ENCODE assay signal across 10 mouse cellular contexts in the genomic region with DNA sequence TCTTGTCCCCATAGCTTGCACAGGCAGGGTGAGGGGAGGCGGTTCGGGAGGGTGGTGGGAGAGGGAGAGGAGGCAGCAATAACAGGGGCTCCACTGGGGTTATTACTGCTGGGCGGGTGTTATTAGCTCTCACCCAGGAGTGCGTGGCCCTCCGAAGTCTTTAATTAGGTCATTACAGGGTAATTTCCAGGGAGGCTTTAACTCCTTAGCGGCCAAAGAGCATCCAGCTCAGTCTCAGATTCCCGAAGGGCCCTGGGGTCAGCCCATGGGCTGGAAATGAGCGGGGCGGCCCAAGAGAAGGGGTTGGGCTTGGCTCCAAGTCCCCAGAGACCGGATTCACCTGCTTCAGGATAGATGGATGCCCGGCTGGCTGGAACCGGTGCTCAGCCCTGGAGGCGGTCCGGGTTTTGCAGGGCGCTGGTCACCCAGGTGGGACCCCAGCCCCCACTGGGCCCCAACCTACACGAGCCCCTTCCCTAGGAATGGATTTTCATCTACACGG. TPM values are rescaled to one million over a fixed set of nuclear protein-coding genes. Genes with fewer than 3 reads are reported as not detected.
DNase-seq lines count a peak whose midpoint lies in the region; ATAC-seq and TF ChIP-seq lines count a peak whose summit lies in the region.
"Had no signal": no experiment of that assay in that cellular context is flagged by ENCODE, and none has a peak within 500 bp of the region (broad histone marks: within the 10 kb centered on the region; RNA-seq: fewer than 3 reads in every experiment).

No protein-coding gene starts in this region.

- peak; percentile 50 for DNase-seq in embryo, embryonic 10.5 days (ENCODE audit: low spot score)
- no peak for DNase-seq in embryo, embryonic 10 days (ENCODE audit: low spot score)
- DNase-seq in ES-E14 (ENCODE audit: low read depth, low spot score) = no peak
- no peak for DNase-seq in T-cell, adult 2 months (ENCODE audit: low spot score)
- DNase-seq in urinary bladder, postnatal 10 days (ENCODE audit: low spot score) = no peak
- no peak for DNase-seq in adipocyte (ENCODE audit: low spot score)
- DNase-seq: heart, postnatal 4 days had no signal

- no peak overlapping the region for H3K9ac ChIP-seq in ES-E14 (ENCODE audit: insufficient read depth, low read depth, low read length, poor library complexity, severe bottlenecking)
- H3K9ac ChIP-seq in forebrain, embryonic 16.5 days (replicated peaks; ENCODE audit: low read depth, low read length) = peak overlapping the region; percentile 64
- H3K9ac ChIP-seq in liver, embryonic 15.5 days = no peak overlapping the region

- peak overlapping the region; percentile 84 for H3K4me2 ChIP-seq in forebrain, embryonic 16.5 days (ENCODE audit: low read length)
- peak overlapping the region; percentile 38; the same call in 1 of the 2 replicates for H3K4me2 ChIP-seq in liver, embryonic 15.5 days

- H3K9me3 ChIP-seq in ES-E14 (ENCODE audit: control insufficient read depth, insufficient read depth, low read depth, low read length) = no peaks in the 10 kb centered on the region
- no peaks in the 10 kb centered on the region for H3K9me3 ChIP-seq in forebrain, embryonic 16.5 days (ENCODE audit: control insufficient read depth, low read length)
- H3K9me3 ChIP-seq in liver, embryonic 15.5 days (replicated peaks) = no peaks in the 10 kb centered on the region

- 3% methylated on average over 17 of the region's 17 CpGs for WGBS in forebrain, embryonic 16.5 days
- WGBS in liver, embryonic 15.5 days (ENCODE audit: insufficient replicate concordance) = 9% methylated on average over 17 of the region's 17 CpGs

- peaks cover 22% of the 10 kb centered on the region for H3K27me3 ChIP-seq in forebrain, embryonic 16.5 days (replicated peaks; ENCODE audit: control insufficient read depth, insufficient read depth, low read length)
- peaks cover 74% of the 10 kb centered on the region for H3K27me3 ChIP-seq in liver, embryonic 15.5 days

- peaks cover 0 to 4% of the 10 kb centered on the region in 2 experiments; a peak in 1 of 4 replicates for H3K4me1 ChIP-seq in ES-E14 (ENCODE audit: control insufficient read depth in 2 of 2, insufficient read depth in 2 of 2, low read length in 2 of 2, poor library complexity in 1 of 2)
- peaks cover 22% of the 10 kb centered on the region for H3K4me1 ChIP-seq in forebrain, embryonic 16.5 days (replicated peaks; ENCODE audit: control insufficient read depth, insufficient read depth, low read length)
- no peaks in the 10 kb centered on the region for H3K4me1 ChIP-seq in liver, embryonic 15.5 days (replicated peaks)

- H3K4me3 ChIP-seq in ES-E14 (ENCODE audit: insufficient read depth in 1 of 2, low read depth in 1 of 2, low read length in 2 of 2, poor library complexity in 1 of 2, severe bottlenecking in 1 of 2) = peak overlapping the region; percentile 28 to 49
- H3K4me3 ChIP-seq in forebrain, embryonic 16.5 days (replicated peaks; ENCODE audit: low read length) = peak overlapping the region; percentile 49
- no peak overlapping the region for H3K4me3 ChIP-seq in liver, embryonic 15.5 days (replicated peaks)

- peak; percentile 49; the same call in 1 of the 2 replicates for ATAC-seq in forebrain, embryonic 16.5 days
- ATAC-seq in liver, embryonic 15.5 days (ENCODE audit: insufficient read depth) = no peak

- in situ Hi-C loops in ES-E14 (cut with MboI; ENCODE audit: low sequenced_read_pairs in 2 of 2, unreplicated experiment in 2 of 2) = no loop called here

- no peaks in the 10 kb centered on the region for H3K36me3 ChIP-seq in ES-E14 (ENCODE audit: control insufficient read depth, insufficient read depth, low read length, poor library complexity, severe bottlenecking)
- no peaks in the 10 kb centered on the region for H3K36me3 ChIP-seq in forebrain, embryonic 16.5 days (ENCODE audit: control insufficient read depth, insufficient read depth)
- no peaks in the 10 kb centered on the region for H3K36me3 ChIP-seq in liver, embryonic 15.5 days (replicated peaks)

- no peak overlapping the region for H3K27ac ChIP-seq in ES-E14 (ENCODE audit: insufficient read depth, low read depth, low read length, poor library complexity, severe bottlenecking)
- peak overlapping the region; percentile 76 for H3K27ac ChIP-seq in forebrain, embryonic 16.5 days (ENCODE audit: low read length)
- no peak overlapping the region for H3K27ac ChIP-seq in liver, embryonic 15.5 days (replicated peaks)

TF ChIP-seq in ES-E14, 5 proteins besides CTCF, POLR2A, EP300 and RAD21:
- TF ChIP-seq ZNF384 (IDR thresholded peaks at IDR 0.05; ENCODE audit: low read depth, low read length) = no peak
- TF ChIP-seq MAFK (IDR thresholded peaks at IDR 0.05; ENCODE audit: insufficient read depth, low read depth, low read length) = no peak
- TF ChIP-seq ZC3H11A (IDR thresholded peaks at IDR 0.05; ENCODE audit: borderline replicate concordance, low read depth, low read length) = no peak
- TF ChIP-seq HCFC1 (IDR thresholded peaks at IDR 0.05; ENCODE audit: borderline replicate concordance, insufficient read depth, low read length) = no peak
- no peak for TF ChIP-seq CHD2 (IDR thresholded peaks at IDR 0.05; ENCODE audit: low read depth, low read length)

RNA-seq across cellular contexts. Expression of a gene that starts 24.4 kb away (rescaled TPM):
- 0.32 and 0.67 TPM in 2 replicates for total RNA-seq in ES-E14 (2012; rRNA removed)
- not detected in 2 replicates for polyA plus RNA-seq in forebrain, embryonic 16.5 days (2015; fragmentation: Nextera tagmentation; extraction: Ambion mirVana)
- not detected in 2 replicates for polyA plus RNA-seq in liver, embryonic 15.5 days (2015; fragmentation: Nextera tagmentation; extraction: Ambion mirVana)
- polyA plus RNA-seq: C2C12 had no signal
